Mouse (Mus musculus): Measurements from ENCODE around the gene Serpinb9e. TPM values are rescaled to one million over a fixed set of nuclear protein-coding genes. Genes with fewer than 3 reads are reported as not detected.
"Not testable (repeated sequence)": the region's sequence is repeated elsewhere in the genome, so short reads cannot be mapped to it uniquely, and the experiment has no call there.

Serpinb9e gene
- polyA plus RNA-seq (2012; rRNA removed) = not detected in 2 replicates

GRCm38 (mm10) chr13:33249312-33249711 lies at the start of gene Serpinb9e:
Gene Serpinb9e (plus strand): TSS chr13:33249612.
- DNase-seq (ENCODE audit: low read depth) = not testable (repeated sequence)

DNA sequence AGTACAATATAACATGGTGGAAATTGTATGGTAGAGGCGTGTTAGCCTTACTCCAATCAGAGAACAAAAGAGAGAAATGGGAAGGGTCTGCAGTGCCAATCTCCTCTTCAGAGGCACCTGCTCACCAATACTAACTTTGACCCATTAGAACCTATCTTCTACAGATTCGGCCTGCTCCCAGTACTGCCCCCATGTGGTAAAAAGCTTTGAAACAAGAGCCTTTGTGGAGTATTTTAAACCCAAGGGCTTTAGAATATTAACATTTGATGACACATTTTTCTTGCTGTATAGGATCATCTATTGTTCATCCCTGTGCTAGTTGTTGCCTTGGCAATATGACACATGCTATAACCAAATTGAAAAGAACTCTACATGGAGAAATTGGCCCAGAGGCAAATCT lies 49.7 kb upstream of the Serpinb9e start:
- no peak for DNase-seq (ENCODE audit: low read depth)

DNA sequence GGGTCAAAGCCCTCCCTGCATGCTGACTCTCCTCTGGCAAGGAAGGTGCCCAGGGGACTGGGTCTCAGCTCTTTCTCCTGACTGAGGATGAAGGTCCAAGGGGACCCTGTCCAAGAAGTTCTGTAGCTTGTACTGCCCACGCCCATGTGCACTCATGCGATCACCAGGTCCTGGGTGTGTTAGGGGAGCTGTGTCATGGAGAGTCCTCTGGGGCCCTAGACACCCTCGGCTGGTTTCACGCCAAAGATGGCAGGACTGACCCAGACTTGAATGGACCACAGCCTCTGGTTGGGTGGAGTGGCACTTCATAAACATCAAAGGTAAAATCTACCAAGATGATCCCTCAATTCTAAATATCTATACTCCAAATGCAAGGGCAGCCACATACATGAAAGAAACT lies 59.2 kb downstream of the Serpinb9e start:
- DNase-seq (ENCODE audit: low read depth) = not testable (repeated sequence)

Other genes with a start within 250 kb of the Serpinb9e start
- 11.6 and 14.1 TPM in 2 replicates for gene Serpinb9, start 246.4 kb upstream of the Serpinb9e start, polyA plus RNA-seq (2012; rRNA removed)
- gene Serpinb9b, start 222.2 kb upstream of the Serpinb9e start, polyA plus RNA-seq (2012; rRNA removed) = 0.04 and 0.14 TPM in 2 replicates
- 0.19 and 0.94 TPM in 2 replicates for gene Serpinb1b, start 171.0 kb upstream of the Serpinb9e start, polyA plus RNA-seq (2012; rRNA removed)
- gene Serpinb9c, start 89.9 kb upstream of the Serpinb9e start, polyA plus RNA-seq (2012; rRNA removed) = not detected in 2 replicates
- not detected in 2 replicates for gene Serpinb9d, start 56.7 kb upstream of the Serpinb9e start, polyA plus RNA-seq (2012; rRNA removed)
- gene Serpinb9f, start 74.5 kb downstream of the Serpinb9e start, polyA plus RNA-seq (2012; rRNA removed) = not detected in 2 replicates
- not detected in 2 replicates for gene Gm11397, start 146.1 kb downstream of the Serpinb9e start, polyA plus RNA-seq (2012; rRNA removed)
- gene Serpinb9g, start 235.2 kb downstream of the Serpinb9e start, polyA plus RNA-seq (2012; rRNA removed) = not detected in 2 replicates

Measured in gonadal fat pad, adult 2 months (tissue).